Mouse (Mus musculus) liver, embryonic 12.5 days (tissue): ENCODE measurements at regions not wholly inside any gene's neighbourhood (a gene's known extent, or its start where the extent isn't known, plus 50 kb on each side); places are given as distances from the start of the nearest gene placed in this dataset.

Experiments used
- ATAC-seq: fragments of 200-750 bp; cut with Nextera tagmentation; 2 replicates; pipeline ENCODE4 v1.8.0; 2017; ENCODE audit warnings: moderate number of reproducible peaks, mild to moderate bottlenecking, moderate library complexity
- H3K27ac ChIP-seq: fragments of 300-500 bp; sonication (generic); 2 replicates; pipeline ENCODE4 v1.5.1; 2016; ENCODE audit warnings: mild to moderate bottlenecking
- H3K27me3 ChIP-seq: fragments of 300-500 bp; sonication (generic); replicated peaks from 2 replicates; pipeline ENCODE4 v1.6.1; 2016; ENCODE audit warnings: mild to moderate bottlenecking, moderate library complexity
- H3K36me3 ChIP-seq: fragments of 300-500 bp; sonication (generic); 2 replicates; pipeline ENCODE4 v1.6.1; 2016; ENCODE audit warnings: mild to moderate bottlenecking, moderate library complexity
- H3K4me1 ChIP-seq: fragments of 300-500 bp; sonication (generic); 2 replicates; pipeline ENCODE4 v1.6.1; 2016
- H3K4me2 ChIP-seq: fragments of 300-500 bp; sonication (generic); 2 replicates; pipeline ENCODE4 v1.6.1; 2016; ENCODE audit warnings: mild to moderate bottlenecking, moderate library complexity
- H3K4me3 ChIP-seq: fragments of 300-500 bp; sonication (generic); 2 replicates; pipeline ENCODE4 v1.5.1; 2016; ENCODE audit warnings: mild to moderate bottlenecking, moderate library complexity
- H3K9ac ChIP-seq: fragments of 300-500 bp; sonication (generic); 2 replicates; pipeline ENCODE4 v1.6.1; 2016; ENCODE audit warnings: mild to moderate bottlenecking, moderate library complexity
- H3K9me3 ChIP-seq: fragments of 300-500 bp; sonication (generic); replicated peaks from 2 replicates; pipeline ENCODE4 v1.6.1; 2016; ENCODE audit warnings: mild to moderate bottlenecking, moderate library complexity
- WGBS: fragments of 180-500 bp; shearing (Covaris S2); methylation state at CpG from one replicate; pipeline ENCODE4 v1.1.7; 2016; ENCODE audit not compliant: insufficient replicate concordance; 5-methylcytosine and 5-hydroxymethylcytosine counted together

- WGBS, result 66% methylated on average over 11 of the region's 11 CpGs
- H3K4me1 ChIP-seq, result peaks cover 11% of the 10 kb centered on the region
- no peak overlapping the region for H3K27ac ChIP-seq
- no peak overlapping the region for H3K4me3 ChIP-seq
- H3K36me3 ChIP-seq, result no peaks in the 10 kb centered on the region
- H3K4me2 ChIP-seq, result no peak overlapping the region
- no peak overlapping the region for H3K9ac ChIP-seq
- no peaks in the 10 kb centered on the region for H3K9me3 ChIP-seq
- H3K27me3 ChIP-seq, result peaks cover 13% of the 10 kb centered on the region
- ATAC-seq, result no peak
Observed at GRCm38 (mm10) chr1:155023324-155023723, 76.1 kb downstream of the Ier5 start.

- Histone ChIP-seq H3K4me3 (no peak overlapping the region), H3K4me1 (no peaks in the 10 kb centered on the region), H3K36me3 (no peaks in the 10 kb centered on the region), H3K27me3 (peaks cover 5% of the 10 kb centered on the region; the same call in 1 of the 2 replicates), H3K4me2 (no peak overlapping the region), H3K9me3 (no peaks in the 10 kb centered on the region), H3K27ac (no peak overlapping the region), H3K9ac (no peak overlapping the region)
- no peak for ATAC-seq
- 66% methylated on average over 3 of the region's 3 CpGs for WGBS
Observed at GRCm38 (mm10) chr1:155015669-155016068, 83.8 kb downstream of the Ier5 start.

- no peaks in the 10 kb centered on the region for H3K9me3 ChIP-seq
- no peak overlapping the region for H3K27ac ChIP-seq
- ATAC-seq, result no peak
- no peaks in the 10 kb centered on the region for H3K36me3 ChIP-seq
- no peak overlapping the region for H3K9ac ChIP-seq
- H3K4me1 ChIP-seq, result no peaks in the 10 kb centered on the region
- no peak overlapping the region for H3K4me3 ChIP-seq
- H3K4me2 ChIP-seq, result no peak overlapping the region
- peaks cover 8% of the 10 kb centered on the region; the same call in 1 of the 2 replicates for H3K27me3 ChIP-seq
- 67% methylated on average over 3 of the region's 3 CpGs for WGBS
Observed at GRCm38 (mm10) chr1:155014944-155015343, 84.5 kb downstream of the Ier5 start.

- ATAC-seq, result no peak
- Histone ChIP-seq H3K4me1 (no peaks in the 10 kb centered on the region), H3K4me2 (no peak overlapping the region), H3K4me3 (no peak overlapping the region), H3K27ac (no peak overlapping the region), H3K9me3 (no peaks in the 10 kb centered on the region), H3K9ac (no peak overlapping the region), H3K36me3 (no peaks in the 10 kb centered on the region), H3K27me3 (peaks cover 13% of the 10 kb centered on the region; the same call in 1 of the 2 replicates)
- 32% methylated on average over 4 of the region's 4 CpGs for WGBS
Observed at GRCm38 (mm10) chr1:155013784-155014183, 85.7 kb downstream of the Ier5 start.

DNA sequence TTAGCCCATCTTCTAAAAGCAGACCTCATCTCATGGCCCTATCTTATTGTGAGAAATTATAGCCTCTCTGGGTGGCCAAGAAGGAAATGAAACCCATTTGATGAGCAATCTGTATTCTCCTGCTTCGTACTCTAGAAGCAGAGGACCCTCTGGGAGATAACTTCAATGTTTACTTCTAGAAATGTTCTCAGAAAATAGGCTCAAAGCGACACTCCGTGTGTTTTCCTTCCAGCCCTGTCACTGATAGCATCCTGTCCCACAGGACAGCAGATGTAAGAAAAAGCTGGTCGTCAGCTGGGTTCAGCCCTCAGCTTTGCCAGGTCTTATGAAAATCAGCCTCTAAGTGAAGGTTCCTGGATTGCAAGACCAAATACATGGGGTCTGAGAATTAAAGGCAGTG, 86.1 kb downstream of the Ier5 start:
- Histone ChIP-seq H3K4me3 (no peak overlapping the region), H3K9ac (no peak overlapping the region), H3K27me3 (peaks cover 13% of the 10 kb centered on the region; the same call in 1 of the 2 replicates), H3K9me3 (no peaks in the 10 kb centered on the region), H3K27ac (no peak overlapping the region), H3K4me2 (no peak overlapping the region), H3K4me1 (no peaks in the 10 kb centered on the region), H3K36me3 (no peaks in the 10 kb centered on the region)
- ATAC-seq, result no peak
- WGBS, result 55% methylated on average over 4 of the region's 4 CpGs

GRCm38 (mm10) chr1:155006539-155007486, 92.6 kb downstream of the Ier5 start:
- Histone ChIP-seq H3K9me3 (no peaks in the 10 kb centered on the region), H3K9ac (no peak overlapping the region), H3K36me3 (no peaks in the 10 kb centered on the region), H3K4me1 (no peaks in the 10 kb centered on the region), H3K27ac (no peak overlapping the region), H3K27me3 (peaks cover 25% of the 10 kb centered on the region), H3K4me3 (no peak overlapping the region), H3K4me2 (no peak overlapping the region)
- ATAC-seq, result peak; percentile 63; the same call in 1 of the 2 replicates
- 14% methylated on average over 16 of the region's 16 CpGs for WGBS

DNA sequence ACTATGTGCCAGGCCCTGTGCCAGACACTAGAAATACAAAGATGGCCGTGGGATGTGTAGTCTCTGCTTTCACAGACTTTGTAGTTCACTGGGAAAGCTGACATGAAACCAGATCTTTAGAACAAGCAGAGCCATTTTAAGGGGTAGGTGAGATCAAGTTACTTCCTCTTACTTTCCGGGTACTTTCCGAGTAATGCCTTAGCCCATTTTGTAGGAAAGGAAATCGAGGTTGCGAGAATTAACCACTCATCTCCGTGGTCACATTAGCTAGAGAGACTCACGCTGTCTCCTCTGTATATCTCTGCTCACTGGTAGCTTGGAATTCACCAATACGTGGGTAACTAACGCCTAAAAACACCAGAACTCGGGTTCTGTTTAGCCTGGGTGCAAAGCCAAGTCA, 93.3 kb downstream of the Ier5 start:
- H3K9ac ChIP-seq, result no peak overlapping the region
- no peak overlapping the region for H3K27ac ChIP-seq
- no peak overlapping the region for H3K4me2 ChIP-seq
- ATAC-seq, result no peak
- 52% methylated on average over 10 of the region's 10 CpGs for WGBS
- H3K4me1 ChIP-seq, result no peaks in the 10 kb centered on the region
- H3K4me3 ChIP-seq, result no peak overlapping the region
- H3K27me3 ChIP-seq, result peaks cover 20% of the 10 kb centered on the region; the same call in 1 of the 2 replicates
- H3K9me3 ChIP-seq, result no peaks in the 10 kb centered on the region
- H3K36me3 ChIP-seq, result no peaks in the 10 kb centered on the region

- ATAC-seq, result no peak
- no peak overlapping the region for H3K9ac ChIP-seq
- no peak overlapping the region for H3K27ac ChIP-seq
Observed at GRCm38 (mm10) chr1:155000301-155000700, 99.1 kb downstream of the Ier5 start.

DNA sequence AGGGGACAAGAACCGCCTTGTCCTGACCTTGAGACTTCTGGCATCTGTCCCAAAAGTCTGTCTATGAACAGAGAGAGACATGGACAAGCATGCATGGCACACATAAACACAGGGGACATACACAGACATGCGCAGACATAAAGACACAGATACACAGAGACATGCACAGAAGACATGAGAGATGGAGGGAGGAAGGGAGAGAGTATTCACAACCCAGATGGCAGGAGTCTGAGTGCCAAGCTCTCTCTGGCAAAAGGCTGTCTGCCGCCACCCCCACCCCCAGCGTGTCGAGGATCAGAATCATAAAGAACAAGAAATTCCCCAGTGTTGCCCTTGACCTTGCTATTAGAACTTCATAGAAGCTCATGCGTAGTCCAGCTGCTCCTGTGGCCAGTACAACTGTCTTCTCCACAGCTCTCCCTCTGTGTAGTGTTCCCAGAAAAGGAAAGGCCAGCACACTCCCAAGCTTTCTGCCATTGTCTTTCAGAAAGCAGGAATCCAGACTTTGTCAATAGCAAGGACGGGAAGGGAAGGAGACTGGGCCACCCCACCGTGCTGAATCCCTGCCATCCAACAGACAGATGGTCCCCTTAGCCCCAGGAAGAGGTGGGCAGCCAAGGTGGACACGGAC, 99.8 kb downstream of the Ier5 start:
- Histone ChIP-seq H3K4me3 (no peak overlapping the region), H3K36me3 (no peaks in the 10 kb centered on the region), H3K9me3 (no peaks in the 10 kb centered on the region), H3K4me2 (no peak overlapping the region), H3K27me3 (no peaks in the 10 kb centered on the region), H3K27ac (no peak overlapping the region), H3K9ac (no peak overlapping the region), H3K4me1 (no peaks in the 10 kb centered on the region)
- no peak for ATAC-seq
- WGBS, result 62% methylated on average over 9 of the region's 9 CpGs

More at GRCm38 (mm10) chr1:155000301-155000700, 99.1 kb downstream of the Ier5 start:
- Histone ChIP-seq H3K36me3 (no peaks in the 10 kb centered on the region), H3K4me2 (no peak overlapping the region), H3K9me3 (no peaks in the 10 kb centered on the region), H3K4me3 (no peak overlapping the region), H3K4me1 (no peaks in the 10 kb centered on the region), H3K27me3 (0 out of 2 replicates have a peak, but pooled peaks cover 4% of the 10 kb centered on the region)

DNA sequence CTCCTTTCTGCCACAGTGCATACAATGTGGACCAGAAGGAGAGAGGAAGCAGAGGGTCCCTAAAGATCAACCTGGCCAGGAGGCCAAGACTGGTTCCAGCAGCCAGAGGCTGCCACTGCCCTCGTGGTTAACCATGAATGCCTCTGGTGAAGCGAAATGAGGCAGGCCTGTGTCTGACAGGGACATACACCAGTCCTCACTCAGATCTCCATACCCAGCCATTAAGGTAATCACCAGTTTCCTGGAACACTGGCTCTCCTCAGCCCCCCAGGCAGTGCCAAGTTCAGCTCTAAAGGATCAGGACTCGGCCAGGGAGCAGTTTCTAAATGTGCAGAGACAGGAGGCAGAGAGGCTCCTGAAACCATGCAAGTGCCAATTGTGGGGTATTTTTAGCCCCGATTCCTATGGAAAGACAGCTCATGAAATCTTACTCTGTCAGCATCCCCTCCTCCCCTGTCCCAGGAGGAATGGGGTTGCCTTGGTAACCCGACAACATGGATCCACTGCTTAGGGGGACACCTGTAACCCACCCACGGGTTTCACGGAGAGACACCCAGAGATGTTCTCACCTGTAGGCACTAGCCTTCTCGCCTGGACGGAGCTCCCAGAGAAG, 103.6 kb downstream of the Ier5 start:
- no peaks in the 10 kb centered on the region for H3K9me3 ChIP-seq
- H3K4me2 ChIP-seq, result no peak overlapping the region
- no peak overlapping the region for H3K9ac ChIP-seq
- no peaks in the 10 kb centered on the region for H3K36me3 ChIP-seq
- WGBS, result 51% methylated on average over 9 of the region's 9 CpGs
- ATAC-seq, result no peak
- no peak overlapping the region for H3K27ac ChIP-seq
- no peaks in the 10 kb centered on the region for H3K4me1 ChIP-seq
- no peaks in the 10 kb centered on the region for H3K27me3 ChIP-seq
- H3K4me3 ChIP-seq, result no peak overlapping the region

DNA sequence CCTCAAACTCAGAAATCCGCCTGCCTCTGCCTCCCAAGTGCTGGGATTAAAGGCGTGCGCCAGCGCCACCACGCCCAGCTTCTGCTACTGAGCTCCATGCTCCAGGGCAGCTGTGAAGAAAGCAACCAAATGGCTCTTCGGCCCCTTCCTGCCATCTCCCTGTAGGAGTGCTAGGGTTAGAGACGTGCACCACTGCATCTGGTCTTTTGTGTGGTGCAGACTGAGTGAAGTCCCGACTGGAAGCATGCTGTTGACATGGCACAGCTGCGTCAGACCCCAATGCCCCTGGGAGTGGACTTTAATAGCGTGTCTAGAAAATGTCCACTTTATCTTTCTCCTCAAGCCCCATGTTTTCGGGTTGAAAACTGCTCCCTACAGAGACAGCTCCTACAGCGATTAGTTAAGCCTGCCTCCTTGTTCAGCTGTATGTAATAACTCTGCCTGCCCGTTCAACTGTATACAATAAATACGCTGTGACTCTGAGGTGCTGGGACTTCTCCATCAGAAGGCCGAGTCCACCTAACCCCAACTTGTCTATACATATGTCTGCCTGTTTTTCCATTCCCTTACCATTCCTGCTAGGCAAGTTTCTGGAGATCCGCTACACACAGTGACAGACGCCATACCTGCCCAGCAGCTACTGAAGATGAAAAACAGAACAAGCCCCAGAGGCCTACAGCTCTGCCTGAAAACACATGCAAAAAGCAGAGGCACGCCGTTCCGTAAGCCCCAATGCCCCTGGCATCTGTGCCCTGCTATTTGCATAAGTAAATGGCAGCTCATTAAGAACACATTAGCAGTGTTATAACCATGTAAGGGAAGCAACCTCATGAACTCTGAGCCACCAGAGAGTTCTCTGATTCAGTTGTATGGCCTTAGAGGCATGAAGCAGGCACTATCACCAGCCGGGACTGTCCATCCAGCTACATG, 105.2 kb downstream of the Ier5 start:
- no peaks in the 10 kb centered on the region for H3K4me1 ChIP-seq
- H3K4me2 ChIP-seq, result no peak overlapping the region
- H3K4me3 ChIP-seq, result no peak overlapping the region
- no peaks in the 10 kb centered on the region for H3K9me3 ChIP-seq
- WGBS, result 80% methylated on average over 21 of the region's 21 CpGs
- H3K27ac ChIP-seq, result no peak overlapping the region
- H3K36me3 ChIP-seq, result no peaks in the 10 kb centered on the region
- no peak for ATAC-seq
- H3K9ac ChIP-seq, result no peak overlapping the region
- H3K27me3 ChIP-seq, result no peaks in the 10 kb centered on the region
